Mouse (Mus musculus): ENCODE data around the gene Pbp2.

GRCm38 (mm10) chr6:135332737-135333281, 22.6 kb upstream of the Pbp2 start:
- no peak for TF ChIP-seq GATA1 (IDR thresholded peaks at IDR 0.05; ENCODE audit: borderline replicate concordance, low read length)
- TF ChIP-seq FLI1 (IDR thresholded peaks at IDR 0.05; ENCODE audit: low read length): no peak
